Mouse (Mus musculus) brain, embryonic 14.5 days (tissue): ENCODE measurements around the gene Tmem107.

Experiments used
- CTCF ChIP-seq: fragments of 200-500 bp; IDR thresholded peaks from 2 replicates; pipeline ENCODE4 v1.5.1; 2012; ENCODE audit warnings: inconsistent platforms, mild to moderate bottlenecking, moderate library complexity, borderline replicate concordance; ENCODE audit not compliant: insufficient read depth, insufficient read length; ENCODE audit errors: extremely low read depth
- POLR2A ChIP-seq: fragments of 200-500 bp; IDR thresholded peaks from 2 replicates; pipeline ENCODE4 v1.6.1; 2012; ENCODE audit warnings: mild to moderate bottlenecking, inconsistent platforms, borderline replicate concordance; ENCODE audit not compliant: poor library complexity, insufficient read depth, insufficient read length, severe bottlenecking; ENCODE audit errors: extremely low read depth

DNA sequence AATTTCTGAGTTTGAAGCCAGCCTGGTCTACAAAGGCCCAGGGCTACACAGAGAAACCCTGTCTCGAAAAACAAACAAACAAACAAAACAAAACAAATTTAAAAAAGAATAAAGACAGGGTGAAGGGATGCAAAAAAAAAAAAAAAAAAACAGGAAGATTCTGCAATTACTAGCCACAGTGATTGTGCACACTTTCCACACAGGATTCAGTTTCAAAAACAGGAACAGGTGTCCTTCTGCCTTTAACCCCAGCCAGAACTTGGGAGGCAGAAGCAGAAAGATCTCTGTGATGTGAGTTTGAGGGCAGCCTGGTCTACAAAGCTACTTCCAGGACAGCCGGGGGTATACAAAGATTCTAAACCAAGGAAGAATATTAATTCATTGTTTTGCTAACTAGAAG, 12.3 kb upstream of the Tmem107 start:
- TF ChIP-seq POLR2A: no peak
- TF ChIP-seq CTCF: no peak
